Mouse (Mus musculus) bone marrow macrophage, adult 2 months (primary cell): ENCODE data around the gene Mllt3. TPM values are rescaled to one million over a fixed set of nuclear protein-coding genes. Genes with fewer than 3 reads are reported as not detected.

Experiments used
- H3K27ac ChIP-seq: 2 replicates; pipeline ENCODE4 v1.5.1; 2012; ENCODE audit warnings: low read depth, low read length; ENCODE audit not compliant: insufficient read depth
- H3K4me1 ChIP-seq: 2 replicates; pipeline ENCODE4 v1.6.1; 2012; ENCODE audit warnings: low read length; ENCODE audit not compliant: control insufficient read depth, insufficient read depth
- H3K4me3 ChIP-seq: 2 replicates; pipeline ENCODE4 v1.5.1; 2012; ENCODE audit warnings: mild to moderate bottlenecking, low read length, moderate library complexity; ENCODE audit not compliant: insufficient read depth
- CTCF ChIP-seq: IDR thresholded peaks from 2 replicates; pipeline ENCODE4 v1.5.1; 2012; ENCODE audit warnings: low read depth, mild to moderate bottlenecking, low read length, moderate library complexity
- POLR2A ChIP-seq: IDR thresholded peaks from 2 replicates; pipeline ENCODE4 v1.6.1; 2012; ENCODE audit warnings: mild to moderate bottlenecking, low read depth, low read length, borderline replicate concordance
- polyA plus RNA-seq: library from polyadenylated mRNA; stranded (reverse); fragments of >200 nt; gene quantifications from 2 replicates; pipeline ENCODE4 v1.2.4, GENCODE M21; 2012; ENCODE audit not compliant: missing spikeins, insufficient read depth, insufficient read length

The Mllt3 gene
- 6.1 and 10.4 TPM in 2 replicates for polyA plus RNA-seq

- Histone ChIP-seq H3K4me1 (peaks cover 2% of the 10 kb centered on the region), H3K4me3 (peak within 1 kb of the TSS; percentile 96), H3K27ac (peak within 1 kb of the TSS; percentile 55)
- no peak for TF ChIP-seq POLR2A
- TF ChIP-seq CTCF: no peak
Measured at GRCm38 (mm10) chr4:88033216-88033653, at the start of gene Mllt3. Gene Mllt3, minus strand, starts transcription at chr4:88033364.

- Histone ChIP-seq H3K4me1 (peaks cover 2% of the 10 kb centered on the region; the same call in 1 of the 2 replicates), H3K4me3 (no peak overlapping the region), H3K27ac (no peak overlapping the region)
- no peak for TF ChIP-seq POLR2A
- TF ChIP-seq CTCF: no peak
Measured at GRCm38 (mm10) chr4:88082381-88082780, 49.2 kb upstream of the Mllt3 start.

GRCm38 (mm10) chr4:88081885-88082284, 48.7 kb upstream of the Mllt3 start:
- Histone ChIP-seq H3K4me3 (no peak overlapping the region), H3K27ac (no peak overlapping the region), H3K4me1 (peaks cover 2% of the 10 kb centered on the region; the same call in 1 of the 2 replicates)
- TF ChIP-seq POLR2A (no peak), CTCF (no peak)

- TF ChIP-seq CTCF (no peak), POLR2A (no peak)
- H3K4me3 ChIP-seq: peak overlapping the region; percentile 40
- H3K27ac ChIP-seq: no peak overlapping the region
- peaks cover 2% of the 10 kb centered on the region; the same call in 1 of the 2 replicates for H3K4me1 ChIP-seq
Measured at GRCm38 (mm10) chr4:88081417-88081816, 48.3 kb upstream of the Mllt3 start.

GRCm38 (mm10) chr4:88078983-88079382, 45.8 kb upstream of the Mllt3 start:
- TF ChIP-seq CTCF (no peak), POLR2A (no peak)
- no peak overlapping the region for H3K27ac ChIP-seq
- no peak overlapping the region for H3K4me3 ChIP-seq
- peaks cover 2% of the 10 kb centered on the region; the same call in 1 of the 2 replicates for H3K4me1 ChIP-seq

- no peaks in the 10 kb centered on the region for H3K4me1 ChIP-seq
- TF ChIP-seq CTCF (no peak), POLR2A (no peak)
- H3K27ac ChIP-seq: no peak overlapping the region
- H3K4me3 ChIP-seq: no peak overlapping the region
Measured at GRCm38 (mm10) chr4:88075388-88075787, 42.2 kb upstream of the Mllt3 start.

- TF ChIP-seq POLR2A: no peak
- no peak for TF ChIP-seq CTCF
- H3K4me3 ChIP-seq: no peak overlapping the region
- no peak overlapping the region for H3K27ac ChIP-seq
- H3K4me1 ChIP-seq: no peaks in the 10 kb centered on the region
Measured at GRCm38 (mm10) chr4:88046280-88046679, 13.1 kb upstream of the Mllt3 start.

- Histone ChIP-seq H3K4me3 (no peak overlapping the region), H3K4me1 (no peaks in the 10 kb centered on the region), H3K27ac (no peak overlapping the region)
- TF ChIP-seq POLR2A (no peak), CTCF (no peak)
Measured at GRCm38 (mm10) chr4:88045151-88045550, 12.0 kb upstream of the Mllt3 start.

GRCm38 (mm10) chr4:88035361-88035760, 2.2 kb upstream of the Mllt3 start:
- Histone ChIP-seq H3K27ac (no peak overlapping the region), H3K4me1 (peaks cover 2% of the 10 kb centered on the region), H3K4me3 (peak overlapping the region; percentile 63)
- 0 out of 2 replicates have a peak, but pooled peaks have one; percentile 10 for TF ChIP-seq CTCF
- no peak for TF ChIP-seq POLR2A

- Histone ChIP-seq H3K4me1 (peaks cover 2% of the 10 kb centered on the region), H3K27ac (peak overlapping the region; percentile 50; the same call in 1 of the 2 replicates), H3K4me3 (peak overlapping the region; percentile 73)
- no peak for TF ChIP-seq POLR2A
- no peak for TF ChIP-seq CTCF
Measured at GRCm38 (mm10) chr4:88034387-88035157, 1.4 kb upstream of the Mllt3 start.
